Mouse (Mus musculus) cerebellum, adult 9-11 months (tissue): ENCODE results near the gene Mpz.

Experiments
- DNase-seq: peaks from one replicate; pipeline ENCODE4 v3.0.0; 2022

Gene Mpz

GRCm38 (mm10) chr1:171149974-171150760 is at the start of gene Mpz, which contains the start of gene Sdhc:
Mpz (plus strand) TSS chr1:171150711.
Sdhc (minus strand) TSS chr1:171150603.
- peak; percentile 95 for DNase-seq

DNA sequence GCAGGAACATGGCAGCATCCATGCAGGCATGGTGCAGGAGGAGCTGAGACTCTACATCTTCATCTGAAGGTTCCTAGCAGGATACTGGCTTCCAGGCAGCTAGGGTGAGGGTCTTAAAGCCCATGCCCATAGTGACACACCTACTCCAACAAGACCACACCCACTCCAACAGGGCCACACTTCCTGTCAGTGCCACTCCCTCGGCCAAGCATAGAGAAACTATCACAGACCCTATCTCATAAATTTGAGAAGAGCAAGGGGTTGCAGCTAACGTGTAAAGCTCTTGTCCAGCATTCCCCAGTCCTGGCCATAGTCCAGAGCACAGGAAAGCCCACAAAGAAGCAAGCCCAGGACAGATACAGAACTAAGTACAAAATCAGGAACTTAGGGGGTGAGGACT is 49.5 kb upstream of the Mpz start:
- DNase-seq = peak; percentile 53

DNA sequence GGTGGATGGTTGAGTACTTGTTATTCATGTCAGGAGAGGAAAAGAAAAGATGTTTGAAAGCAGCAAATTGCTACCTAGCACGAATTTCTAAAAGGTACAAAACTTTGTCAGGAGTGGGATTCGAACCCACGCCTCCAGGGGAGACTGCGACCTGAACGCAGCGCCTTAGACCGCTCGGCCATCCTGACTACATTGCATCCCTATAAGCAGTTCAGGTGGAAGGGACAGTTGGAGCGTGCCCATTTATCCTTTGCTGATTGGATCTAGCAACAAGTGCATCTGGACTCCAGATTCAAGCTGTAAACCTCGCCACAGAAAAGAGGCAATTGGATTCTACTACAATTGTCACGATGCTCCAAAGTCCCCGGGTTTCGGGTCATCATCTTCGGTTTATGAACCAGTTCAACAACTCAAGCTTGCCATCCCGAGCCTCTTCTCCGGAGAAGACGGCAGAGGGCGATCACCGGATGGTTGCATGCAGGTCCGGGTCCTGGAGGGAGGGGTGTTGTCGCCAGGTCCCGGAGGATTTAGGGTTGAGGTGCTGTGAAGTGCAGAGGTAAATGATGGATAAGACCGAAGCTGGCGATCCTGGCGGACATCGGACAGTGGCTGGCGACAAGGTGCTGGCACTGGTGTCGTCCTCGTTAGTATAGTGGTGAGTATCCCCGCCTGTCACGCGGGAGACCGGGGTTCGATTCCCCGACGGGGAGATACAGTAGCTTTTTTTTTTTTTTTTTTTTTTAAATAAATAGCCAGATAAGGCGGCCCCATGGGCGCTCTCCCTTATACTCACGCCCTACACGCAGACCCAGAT is 48.6 kb upstream of the Mpz start:
- DNase-seq = peak; percentile 90

GRCm38 (mm10) chr1:171102547-171103177 is 47.8 kb upstream of the Mpz start:
- DNase-seq = peak; percentile 86

DNA sequence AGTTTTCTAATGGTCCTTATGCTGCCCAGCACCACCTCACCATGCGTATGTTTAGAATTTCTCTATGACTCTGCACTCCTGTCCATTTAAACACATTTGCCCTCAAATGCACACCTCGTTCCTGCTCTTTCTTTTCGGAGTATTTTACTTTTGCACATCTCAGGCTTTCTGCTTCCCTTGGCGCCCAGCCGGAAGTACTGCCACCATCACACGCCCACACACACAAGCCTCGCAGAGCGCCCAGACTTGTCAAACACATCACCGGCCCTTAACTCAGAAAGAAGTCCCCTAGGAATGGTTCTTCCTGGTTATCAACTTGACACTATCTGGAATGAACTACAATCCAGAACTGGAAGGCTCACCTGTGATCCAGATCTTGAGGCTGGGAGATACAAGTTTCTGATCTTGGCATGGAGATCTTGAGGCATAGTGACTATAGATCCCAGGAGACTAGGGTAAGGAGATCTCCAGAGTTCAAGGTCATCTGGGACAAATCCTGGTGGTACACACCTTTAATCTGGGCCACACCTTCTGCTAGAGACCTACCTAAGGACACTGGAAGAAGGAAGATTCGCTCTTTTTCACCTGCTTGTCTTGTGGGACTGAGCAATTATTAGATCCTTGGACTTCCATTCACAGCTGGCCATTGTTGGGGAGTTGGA is 47.2 kb upstream of the Mpz start:
- no peak for DNase-seq

DNA sequence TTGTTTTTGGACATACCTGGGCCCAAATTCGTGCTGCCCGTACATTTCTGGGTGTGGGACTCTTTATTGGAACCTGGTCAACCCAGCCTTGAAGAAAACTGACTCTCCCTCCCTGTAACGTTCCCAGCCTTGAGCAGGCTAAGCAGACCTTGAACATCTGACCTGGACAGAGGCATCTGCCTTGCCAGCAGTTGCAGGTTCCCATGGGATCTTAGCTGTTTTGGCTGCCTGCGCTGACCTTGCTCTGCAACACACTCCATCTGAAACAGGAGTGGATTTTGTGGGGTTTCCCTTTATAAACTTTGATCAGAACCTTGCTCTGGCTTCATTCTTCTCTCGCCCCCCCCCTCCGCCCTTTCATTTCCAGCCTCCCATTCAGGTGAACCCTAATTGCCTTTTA is 45.3 kb upstream of the Mpz start:
- DNase-seq = no peak

- DNase-seq = no peak
Measured at GRCm38 (mm10) chr1:171109620-171110019, 40.9 kb upstream of the Mpz start.

- no peak for DNase-seq
Measured at GRCm38 (mm10) chr1:171110659-171111019, 39.9 kb upstream of the Mpz start.

DNA sequence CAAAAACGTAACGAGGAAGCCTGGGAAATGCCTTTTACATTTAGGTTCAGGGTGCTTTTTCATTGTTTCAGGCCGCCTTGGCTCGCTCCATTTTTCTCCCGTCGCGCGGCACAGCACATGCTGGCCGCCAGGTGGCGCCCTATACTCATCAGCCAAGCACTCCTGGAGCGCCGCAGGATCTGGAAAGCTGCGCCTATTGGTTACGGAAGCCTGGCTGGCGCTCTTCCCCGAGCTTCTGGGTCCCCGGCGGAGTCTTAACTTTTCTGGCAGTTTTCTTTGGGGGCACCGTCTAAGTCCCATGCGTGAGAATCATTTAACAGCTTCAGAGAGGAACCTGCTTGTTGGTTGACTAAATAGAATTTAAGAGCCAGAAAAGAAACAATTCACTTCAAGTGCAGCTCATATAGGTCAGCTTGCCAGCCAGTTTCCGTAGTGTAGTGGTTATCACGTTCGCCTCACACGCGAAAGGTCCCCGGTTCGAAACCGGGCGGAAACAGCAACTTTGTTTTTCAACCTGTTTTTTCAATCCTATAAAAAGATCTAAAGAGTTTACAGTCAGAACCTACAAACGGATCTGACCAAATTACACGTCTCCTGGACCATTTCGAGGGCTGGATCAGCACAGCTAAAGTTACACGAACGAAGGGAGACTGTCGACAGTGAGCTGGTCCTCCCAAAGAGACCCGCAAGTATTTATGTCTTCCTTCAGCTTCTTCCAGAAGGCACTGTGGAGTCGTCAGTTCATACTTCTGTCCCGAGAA is 39.3 kb upstream of the Mpz start:
- peak; percentile 95 for DNase-seq

- DNase-seq = peak; percentile 36
Measured at GRCm38 (mm10) chr1:171111781-171112575, 38.5 kb upstream of the Mpz start.

DNA sequence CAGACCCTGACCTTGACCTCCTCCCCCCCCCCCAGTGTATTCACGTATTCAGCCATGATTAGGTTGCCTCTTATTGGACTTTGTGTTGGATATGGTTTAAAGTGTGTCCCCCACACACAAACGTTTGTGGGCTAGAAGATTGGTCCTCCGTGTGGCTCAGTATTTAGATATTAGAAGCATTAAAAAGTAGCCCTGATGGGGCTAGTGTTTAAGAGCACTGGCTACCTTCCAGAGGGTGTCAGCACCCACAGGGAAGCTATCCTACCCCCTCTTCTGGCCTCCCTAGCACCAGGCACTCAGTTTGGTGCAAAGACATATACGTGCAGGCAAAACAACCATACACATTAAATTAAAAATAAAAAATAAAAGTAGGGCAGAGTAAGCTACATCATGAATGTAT is 37.5 kb upstream of the Mpz start:
- peak; percentile 31 for DNase-seq

DNA sequence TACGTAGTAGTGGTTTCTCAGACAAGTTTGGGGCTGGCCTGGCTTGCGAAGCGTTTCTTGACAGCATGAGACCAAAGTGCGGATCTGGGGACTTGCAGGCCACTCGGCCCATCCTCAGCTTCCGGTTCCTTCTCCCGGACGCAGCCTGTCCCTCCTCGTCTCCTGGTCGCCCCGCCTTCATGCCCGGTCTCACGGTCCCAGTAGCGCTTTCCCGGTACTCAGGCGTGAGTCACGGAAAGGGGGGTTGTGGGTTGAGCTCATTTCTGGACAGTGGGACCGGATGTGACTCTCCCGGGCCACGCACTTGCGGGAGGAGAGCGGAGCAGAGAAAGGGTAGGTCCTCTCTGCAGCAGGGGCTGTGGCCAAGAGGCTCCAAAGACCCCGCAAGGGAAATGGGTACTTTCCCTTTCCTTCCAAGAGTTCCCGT is 36.6 kb upstream of the Mpz start, which contains the start of gene Cfap126:
Cfap126 (plus strand) TSS at position 46 of the 427 bp plus-strand sequence.
- DNase-seq = peak; percentile 86

DNA sequence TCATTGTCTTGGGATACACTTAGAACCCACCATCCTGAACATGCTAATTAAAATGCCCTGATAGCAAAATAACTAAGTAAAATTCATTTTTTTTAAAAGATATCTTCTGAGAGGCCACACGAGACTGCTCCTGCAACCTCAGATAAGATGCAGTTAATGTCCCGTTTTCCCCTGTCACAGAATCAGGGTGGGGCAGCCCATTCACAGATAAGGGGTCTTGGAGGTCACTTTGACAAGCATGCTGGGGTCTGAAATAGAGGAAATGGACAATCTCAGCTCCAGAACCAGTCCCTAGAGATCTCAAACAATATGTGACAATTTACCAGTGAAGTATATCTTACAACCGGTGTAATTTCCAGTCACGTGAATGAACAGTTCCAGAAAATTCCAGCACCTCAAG is 34.2 kb upstream of the Mpz start:
- DNase-seq = no peak

DNA sequence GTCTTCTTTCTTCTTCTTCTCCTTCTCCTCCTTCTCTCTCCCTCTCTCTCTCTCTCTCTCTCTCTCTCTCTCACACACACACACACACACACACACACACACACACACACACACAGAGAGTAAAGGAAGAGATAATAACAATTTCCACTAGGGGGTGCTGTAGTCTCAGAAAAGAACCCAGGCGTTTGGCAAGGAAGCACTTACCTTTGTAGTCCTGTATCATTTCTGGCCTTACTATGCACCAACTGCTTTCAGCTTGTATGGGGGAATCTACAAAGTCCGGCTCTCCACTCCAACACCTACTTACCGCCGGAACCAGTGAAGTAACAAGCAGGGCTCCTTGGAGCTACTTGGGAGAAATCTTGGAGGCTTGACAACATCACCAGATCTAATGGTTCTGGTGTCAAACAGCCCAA is 32.2 kb upstream of the Mpz start:
- DNase-seq = peak; percentile 70

DNA sequence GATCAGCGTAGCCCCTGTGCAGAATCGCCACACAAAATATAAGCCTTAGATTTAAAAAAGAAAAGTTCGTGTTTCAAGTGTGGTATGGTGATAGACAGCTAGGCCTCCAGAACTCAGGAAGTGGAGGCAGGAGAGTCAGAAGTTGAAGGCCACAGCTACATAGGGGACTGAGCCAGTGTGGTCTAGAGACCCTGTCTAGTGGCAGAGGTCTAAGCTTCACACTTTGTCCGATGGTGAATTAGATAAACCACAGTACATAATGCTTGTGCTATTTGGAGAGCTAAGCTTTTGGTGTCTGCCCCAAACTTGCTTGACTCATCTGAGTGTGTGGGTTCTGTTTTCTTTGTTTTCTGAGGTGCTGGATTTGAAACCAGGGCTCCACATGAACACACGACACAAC is 31.5 kb upstream of the Mpz start:
- DNase-seq = no peak

DNA sequence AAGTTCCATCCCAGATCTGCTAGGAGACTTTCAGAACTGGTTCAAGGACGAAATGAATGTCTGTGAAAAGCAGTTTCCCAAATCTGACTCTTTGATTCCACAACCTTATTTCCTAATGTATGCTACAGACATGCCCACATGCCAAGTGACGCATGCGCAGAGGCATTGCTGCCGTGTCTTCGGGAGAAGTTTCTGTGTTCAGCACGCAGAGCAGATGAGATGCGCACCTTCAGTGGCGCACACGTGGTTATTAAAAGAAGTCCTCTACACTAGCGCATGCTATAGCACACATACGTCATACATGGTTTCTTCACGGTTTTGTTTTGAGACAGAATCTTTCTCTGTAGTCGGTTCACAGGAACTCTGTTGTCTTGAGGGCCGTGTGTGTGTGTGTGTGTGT is 31.1 kb upstream of the Mpz start:
- DNase-seq = no peak

DNA sequence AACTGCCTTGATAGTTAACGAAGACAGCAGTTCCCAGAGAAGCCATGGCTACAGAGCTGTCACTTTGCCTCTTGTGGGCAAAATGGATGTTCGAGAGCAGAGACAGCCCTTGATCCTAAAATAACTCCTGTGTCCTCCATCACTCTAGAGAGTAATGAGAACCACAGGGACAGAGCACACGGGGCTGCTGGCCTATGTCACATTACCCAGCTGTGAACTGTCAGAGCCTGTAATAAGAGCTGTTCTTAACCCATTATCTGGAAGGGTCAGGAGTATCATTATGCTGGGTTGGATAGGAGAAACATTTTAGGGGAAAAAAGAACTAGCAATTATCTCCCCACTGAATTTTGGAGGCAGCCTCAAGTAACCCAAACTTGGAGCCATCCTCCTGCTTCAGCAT is 29.6 kb upstream of the Mpz start:
- no peak for DNase-seq

GRCm38 (mm10) chr1:171121839-171122238 is 28.7 kb upstream of the Mpz start:
- DNase-seq = no peak

DNA sequence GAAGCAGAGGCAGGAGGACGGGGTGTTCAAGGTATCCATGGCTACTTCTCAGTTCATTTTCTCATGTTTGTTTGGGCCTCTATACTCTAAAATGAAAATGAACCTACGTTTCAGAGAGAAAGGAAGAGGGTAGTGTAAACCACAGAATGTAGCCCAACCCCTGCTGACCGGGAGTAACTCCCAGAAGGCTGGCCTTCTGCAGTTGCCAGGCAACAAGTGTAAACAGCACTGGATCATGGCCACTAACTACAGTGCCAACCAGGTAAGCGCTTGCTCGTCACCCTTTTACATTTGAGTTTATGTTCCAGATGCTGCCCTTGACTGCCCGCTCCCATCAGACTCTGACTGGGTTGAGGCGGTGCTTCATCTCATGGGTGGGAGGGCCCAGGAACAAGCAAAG is 27.6 kb upstream of the Mpz start:
- no peak for DNase-seq

- DNase-seq = no peak
Measured at GRCm38 (mm10) chr1:171124398-171124797, 26.1 kb upstream of the Mpz start.

DNA sequence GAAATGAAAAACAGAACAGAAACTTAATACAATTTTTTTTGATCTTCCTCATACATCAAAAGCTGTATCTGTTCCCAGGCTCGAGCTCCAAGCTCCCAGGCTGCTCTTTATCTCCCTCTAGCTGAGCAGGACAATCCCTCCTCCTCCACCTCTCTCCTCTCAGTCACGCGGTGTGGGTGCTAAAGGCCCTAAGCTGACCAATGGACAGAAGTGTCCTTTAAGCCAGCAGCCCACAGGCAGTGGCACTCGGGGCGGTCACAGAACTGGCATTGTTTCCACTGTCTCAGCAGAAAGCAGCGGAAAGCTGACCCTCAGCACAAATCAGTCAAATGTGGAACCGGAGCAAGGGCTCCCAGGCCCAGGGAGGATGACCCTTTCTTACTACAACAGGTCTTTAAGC is 21.3 kb upstream of the Mpz start:
- peak; percentile 30 for DNase-seq
